Mouse (Mus musculus): Measurements from ENCODE around the gene Fam78a. TPM values are rescaled to one million over a fixed set of nuclear protein-coding genes. Genes with fewer than 3 reads are reported as not detected.

Fam78a gene
- total RNA-seq, 2 experiments from 2014 or later = 22.8 to 23.9 TPM

DNA sequence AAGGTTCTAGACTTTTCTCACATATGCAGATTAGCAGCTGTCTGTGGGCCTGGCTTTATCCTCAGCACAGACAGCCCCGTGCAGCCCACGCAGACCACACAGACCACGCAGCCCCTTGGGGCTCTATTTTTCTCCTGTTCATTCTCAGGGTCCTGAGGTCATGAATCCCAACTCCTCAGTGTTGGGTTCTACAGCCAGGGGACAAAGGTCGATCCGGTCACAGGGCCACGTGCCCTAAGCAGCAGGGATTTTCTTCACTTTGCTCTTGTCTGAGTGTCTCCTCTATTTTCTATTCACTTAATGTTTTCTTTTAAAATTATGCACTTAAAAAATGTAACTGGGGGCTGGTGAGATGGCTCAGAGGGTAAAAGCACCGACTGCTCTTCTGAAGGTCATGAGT lies 9.3 kb downstream of the Fam78a start:
- DNase-seq = no peak
- intact Hi-C loops (cut with DNase I) = no loop called here

DNA sequence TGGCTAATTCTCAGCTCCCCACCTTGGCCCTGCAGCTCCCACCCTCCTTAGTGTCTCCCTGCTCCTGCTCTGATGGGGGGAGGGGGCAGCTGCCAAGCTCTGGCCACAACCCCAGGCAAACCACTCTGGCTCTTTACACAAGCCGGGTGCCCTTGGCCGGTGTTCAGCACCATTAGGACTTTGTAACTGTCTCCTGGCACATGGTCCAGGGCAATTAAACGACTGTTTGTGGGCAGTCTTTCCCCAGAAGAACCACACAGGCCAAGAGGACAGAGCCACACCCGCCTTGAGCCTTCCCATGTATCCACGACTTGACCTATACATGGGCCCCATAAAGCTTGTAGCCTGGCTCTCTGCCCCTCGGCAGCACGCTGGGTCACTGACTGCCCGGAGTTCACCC lies 10.3 kb downstream of the Fam78a start:
- peak in 1 of 2 experiments; percentile 64 for DNase-seq
- intact Hi-C loops (cut with DNase I) = no loop called here

DNA sequence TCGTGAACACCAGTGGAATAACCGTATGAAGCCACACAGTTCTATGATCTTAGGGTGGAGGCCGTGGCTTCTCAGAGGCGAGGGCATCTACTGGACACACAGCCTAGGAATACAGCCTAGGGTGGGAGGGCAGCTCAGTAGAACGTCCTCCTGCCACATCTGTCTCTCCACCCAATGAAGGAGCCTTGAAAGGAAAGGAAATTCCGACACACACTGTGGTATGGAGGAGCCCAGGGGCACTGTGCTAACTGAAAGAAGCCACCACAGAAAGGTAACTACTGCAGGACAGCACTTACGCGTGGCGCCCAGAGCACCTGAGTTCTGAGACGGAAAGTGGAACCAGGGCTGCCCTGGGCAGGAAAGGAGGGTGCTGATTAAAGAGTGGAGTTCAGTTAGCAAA lies 13.9 kb downstream of the Fam78a start:
- no peak for DNase-seq
- intact Hi-C loops (cut with DNase I) = no loop called here

DNA sequence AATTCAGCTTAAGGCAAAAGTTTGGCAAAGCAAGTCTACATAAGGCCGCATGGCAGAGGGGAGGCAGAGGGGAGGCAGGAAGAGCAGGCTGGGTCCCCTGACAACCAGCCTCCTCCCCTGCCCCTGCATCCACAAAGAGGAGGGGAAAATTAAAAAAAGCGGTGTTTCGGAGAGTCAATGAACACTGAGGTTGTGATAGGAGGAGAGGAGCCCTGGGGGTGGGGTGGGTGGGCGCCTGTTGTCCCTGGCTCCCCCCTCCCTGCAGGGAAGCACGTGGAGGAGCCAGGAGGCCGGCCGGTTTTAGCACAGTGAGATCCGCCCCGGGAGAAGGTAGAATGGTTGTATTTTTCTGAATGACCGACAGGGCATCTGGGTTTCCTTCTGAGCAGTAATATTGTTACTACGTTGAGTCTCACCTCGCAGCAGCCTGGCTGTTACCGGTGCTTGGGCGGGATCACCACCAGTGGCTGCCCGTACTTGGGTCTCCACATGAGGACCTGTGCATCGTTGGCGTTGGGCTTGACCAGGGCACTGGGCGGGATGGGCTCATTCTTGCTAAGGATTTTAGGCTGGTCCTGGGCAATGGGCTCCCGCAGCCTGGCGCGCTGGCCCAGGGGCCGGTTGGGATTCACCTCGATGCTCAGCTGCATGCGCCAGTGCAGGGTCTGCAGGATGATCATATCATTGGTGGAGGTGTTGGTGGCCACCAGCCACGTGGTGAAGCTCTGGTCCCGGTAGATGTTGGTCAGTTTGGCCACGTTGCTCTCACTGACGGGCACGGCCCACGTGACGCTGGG lies 15.6 kb downstream of the Fam78a start:
- no peak for DNase-seq
- intact Hi-C loops (cut with DNase I) = no loop called here

DNA sequence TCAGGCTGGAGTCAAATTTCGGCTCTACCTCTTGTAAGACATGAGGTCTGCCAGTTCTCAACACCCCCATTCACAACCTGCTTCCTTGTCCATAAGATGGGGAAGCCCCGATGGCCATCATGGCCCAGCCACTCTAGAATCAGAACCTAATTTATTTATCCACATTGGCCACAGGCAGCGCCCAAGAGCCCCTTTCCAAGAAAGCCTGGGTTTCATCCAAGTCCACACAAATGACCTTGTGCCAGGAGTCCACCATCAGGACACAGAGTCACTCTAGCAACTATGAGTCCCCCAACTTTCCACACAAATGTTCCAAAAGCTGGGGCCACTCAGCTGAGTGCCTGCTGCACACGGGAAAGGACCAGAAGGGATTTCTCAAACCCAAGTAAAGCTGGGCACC lies 18.7 kb downstream of the Fam78a start:
- DNase-seq = peak in 1 of 2 experiments; percentile 54
- intact Hi-C loops (cut with DNase I) = no loop called here

DNA sequence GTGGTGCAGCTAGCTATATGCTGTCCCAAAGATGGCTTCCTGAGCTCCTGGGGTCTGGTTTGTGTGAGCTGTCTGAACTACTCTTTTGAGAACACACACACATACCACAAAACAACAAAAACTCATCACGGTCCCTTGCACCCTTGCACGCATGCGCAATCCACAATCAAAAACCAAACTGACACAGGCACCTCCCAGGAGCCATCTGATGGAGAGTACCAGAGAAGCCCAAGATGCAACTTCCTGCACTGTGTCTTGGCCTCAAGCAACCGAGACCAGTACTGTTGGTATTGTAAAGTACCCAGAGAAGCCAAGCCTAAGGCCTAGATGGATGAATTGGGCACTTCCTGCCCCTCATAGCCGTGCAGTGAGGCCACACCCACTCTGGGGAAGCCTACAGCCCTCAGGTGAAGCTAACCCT lies 19.3 kb downstream of the Fam78a start:
- intact Hi-C loops (cut with DNase I) = no loop called here

DNA sequence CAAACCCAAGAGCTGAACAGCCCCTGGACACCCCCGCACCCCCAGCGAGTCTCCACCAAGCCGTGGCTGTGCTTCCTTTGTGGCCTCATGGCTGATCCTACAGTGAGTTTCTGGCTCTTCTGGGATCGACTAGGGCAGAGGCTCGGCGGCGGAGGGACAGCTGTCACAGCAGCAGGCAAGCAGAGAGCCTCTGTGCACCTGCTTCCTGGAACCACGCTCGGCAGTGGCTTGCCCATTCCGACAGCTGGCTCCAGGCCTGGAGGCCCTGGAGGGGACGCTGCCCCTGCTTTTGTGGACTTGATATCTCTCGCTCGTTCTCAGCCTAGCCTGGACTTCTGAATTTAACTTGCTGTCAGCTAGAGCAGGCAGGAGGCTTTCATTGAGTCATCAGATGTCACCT lies 19.7 kb downstream of the Fam78a start:
- intact Hi-C loops (cut with DNase I) = no loop called here
- DNase-seq = peak in 1 of 2 experiments; percentile 55

More for the DNA sequence above, 19.3 kb downstream of the Fam78a start:
- DNase-seq = no peak

DNA sequence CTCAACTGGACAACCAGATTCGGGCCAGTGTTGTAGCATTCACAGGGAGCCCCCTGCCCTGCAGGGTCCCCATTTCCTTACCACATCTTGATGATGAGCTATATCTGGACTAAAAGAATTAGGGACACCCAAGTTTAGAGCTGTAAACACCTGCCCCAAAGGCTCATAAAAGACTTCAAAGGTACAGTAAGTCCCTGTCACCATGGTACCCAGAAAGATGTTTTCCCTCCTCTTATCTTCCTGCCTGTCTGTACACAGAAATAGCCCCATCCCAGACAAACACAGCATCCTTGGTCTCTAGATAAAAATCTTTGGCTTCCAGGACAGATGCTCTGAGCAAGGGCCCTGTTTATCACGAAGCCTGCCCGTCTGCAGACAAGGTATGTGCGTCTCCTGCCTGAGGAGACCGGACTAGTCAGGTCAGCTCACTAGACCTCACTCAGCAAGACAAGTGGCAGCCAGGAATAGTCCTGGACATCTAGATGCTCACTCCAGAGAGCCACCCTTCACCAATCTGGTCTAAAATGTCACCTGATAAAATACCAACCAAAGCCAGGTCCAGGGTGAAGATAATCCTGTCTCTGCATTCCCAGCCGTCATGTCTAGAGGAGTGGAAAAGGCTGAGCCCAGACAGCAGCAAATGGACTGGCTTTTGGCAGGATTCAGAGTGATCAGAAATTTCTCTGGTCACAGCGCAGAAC lies 21.1 kb downstream of the Fam78a start:
- intact Hi-C loops (cut with DNase I) = no loop called here
- peak in 1 of 2 experiments; percentile 26 for DNase-seq

DNA sequence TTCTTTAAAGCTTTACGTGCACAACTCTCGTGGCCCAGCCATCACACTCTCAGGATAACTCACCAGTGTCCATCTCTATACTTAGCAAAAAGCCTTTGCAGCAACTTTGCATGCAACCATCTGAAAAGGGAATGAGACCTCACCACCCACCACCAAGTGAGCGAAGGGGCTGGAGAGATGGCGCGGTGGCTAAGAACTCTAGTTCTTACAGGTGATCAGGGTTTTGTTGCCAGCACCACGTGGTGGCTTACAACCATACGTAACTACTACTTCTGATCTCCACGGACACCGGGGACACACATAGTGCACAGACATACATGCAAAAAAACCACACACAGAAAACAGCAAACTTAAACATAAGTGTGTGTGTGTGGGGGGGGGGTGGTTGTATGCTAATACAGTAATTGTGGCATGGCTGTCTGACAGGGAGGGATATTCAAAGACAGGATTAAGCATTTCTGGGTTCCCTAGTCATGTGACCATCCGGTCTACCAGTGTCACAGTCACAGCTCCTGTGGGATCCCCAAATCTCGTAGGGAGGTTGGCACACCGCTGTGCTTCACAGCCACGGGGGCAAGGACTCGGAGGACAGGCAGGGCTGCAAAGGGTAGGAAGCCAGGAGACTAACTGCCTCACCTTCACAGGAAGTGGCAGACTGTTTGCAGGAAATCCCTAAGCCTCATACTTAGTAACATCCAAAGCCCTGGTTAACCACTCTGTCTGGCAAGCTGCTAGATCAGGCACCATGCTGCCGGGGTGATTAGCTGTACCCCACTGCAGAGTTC lies 21.8 kb downstream of the Fam78a start:
- intact Hi-C loops (cut with DNase I) = no loop called here
- DNase-seq = no peak

DNA sequence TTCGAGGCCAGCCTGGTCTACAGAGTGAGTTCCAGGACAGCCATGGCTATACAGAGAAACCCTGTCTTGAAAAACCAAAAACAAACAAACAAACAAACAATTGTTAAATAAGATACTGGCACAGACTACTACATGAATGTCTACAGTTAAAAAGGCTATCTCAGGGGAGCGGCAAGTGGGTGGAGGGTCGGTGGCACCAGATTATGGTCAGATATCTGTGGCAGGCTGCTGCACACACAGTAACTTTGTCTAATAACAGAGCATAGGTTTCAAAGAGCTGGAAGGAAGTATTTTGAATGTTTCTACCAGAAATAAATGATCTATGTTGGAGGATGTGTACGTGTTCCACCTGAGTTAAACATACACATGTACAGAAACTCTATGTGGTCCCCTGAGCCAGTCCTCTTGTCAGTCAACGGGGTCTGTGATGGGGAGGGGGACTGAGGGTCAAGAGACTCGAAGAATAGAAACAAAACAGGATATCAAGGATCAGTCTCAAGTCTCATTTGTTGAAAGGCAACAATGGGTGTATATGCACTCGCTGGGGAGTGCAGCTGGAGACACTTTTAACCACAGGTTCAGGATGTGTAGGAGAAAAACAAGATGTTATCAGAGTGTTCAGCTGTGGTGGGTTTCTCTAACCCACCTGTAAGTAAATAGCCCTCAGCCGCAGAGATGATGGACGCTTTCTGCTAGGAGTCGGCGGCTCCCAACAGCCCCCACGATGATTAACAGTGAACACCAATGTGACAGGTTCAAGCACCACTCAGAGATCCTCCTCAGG lies 22.7 kb downstream of the Fam78a start:
- DNase-seq = no peak
- intact Hi-C loops (cut with DNase I) = no loop called here

DNA sequence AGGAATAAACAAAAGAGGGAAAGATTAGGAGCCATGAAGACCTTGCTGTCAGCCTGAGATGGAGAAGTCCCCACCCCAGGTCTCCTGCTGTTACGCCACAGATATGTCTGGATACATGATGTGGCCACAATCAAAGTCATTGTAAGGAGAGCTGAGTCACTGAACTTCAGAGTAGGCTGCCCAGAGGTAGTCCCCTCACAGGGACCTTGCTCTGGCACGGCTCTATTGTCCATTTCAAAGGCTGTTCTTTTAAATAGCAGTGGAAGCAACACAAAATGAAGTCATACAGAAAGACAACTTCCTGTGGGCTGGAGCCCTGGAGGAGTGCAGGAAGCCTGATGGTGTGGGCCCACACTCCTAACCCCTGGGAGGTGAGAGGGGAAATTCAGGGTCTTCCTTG lies 23.5 kb downstream of the Fam78a start:
- DNase-seq = no peak
- intact Hi-C loops (cut with DNase I) = no loop called here

DNA sequence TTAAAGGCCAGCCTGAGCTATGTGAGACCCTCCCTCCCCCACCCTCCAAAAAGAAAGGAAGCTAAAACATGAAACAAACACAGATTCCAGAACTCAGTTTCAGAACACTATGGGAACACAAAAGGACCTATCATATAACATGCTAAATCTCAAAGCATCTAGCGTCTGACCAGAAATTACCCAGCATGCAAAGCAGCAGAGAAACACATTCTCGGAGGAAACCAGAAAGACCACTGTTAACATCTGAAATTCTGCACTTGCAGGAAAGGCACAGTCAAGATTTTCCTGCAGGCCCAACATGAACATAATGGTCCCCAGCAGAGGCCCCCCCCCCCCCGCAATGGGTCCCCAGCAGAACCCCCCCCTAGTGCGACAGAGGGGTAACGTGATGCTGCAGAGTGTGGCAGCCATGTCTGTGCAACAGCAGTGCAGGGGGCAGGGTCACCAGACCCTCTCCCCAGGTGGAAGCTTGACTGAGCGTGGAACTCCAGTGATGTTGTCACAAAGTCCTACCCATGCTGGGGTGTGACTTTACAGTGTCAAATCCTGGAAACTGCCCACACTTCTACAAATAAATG lies 24.3 kb downstream of the Fam78a start:
- intact Hi-C loops (cut with DNase I) = no loop called here
- no peak for DNase-seq

DNA sequence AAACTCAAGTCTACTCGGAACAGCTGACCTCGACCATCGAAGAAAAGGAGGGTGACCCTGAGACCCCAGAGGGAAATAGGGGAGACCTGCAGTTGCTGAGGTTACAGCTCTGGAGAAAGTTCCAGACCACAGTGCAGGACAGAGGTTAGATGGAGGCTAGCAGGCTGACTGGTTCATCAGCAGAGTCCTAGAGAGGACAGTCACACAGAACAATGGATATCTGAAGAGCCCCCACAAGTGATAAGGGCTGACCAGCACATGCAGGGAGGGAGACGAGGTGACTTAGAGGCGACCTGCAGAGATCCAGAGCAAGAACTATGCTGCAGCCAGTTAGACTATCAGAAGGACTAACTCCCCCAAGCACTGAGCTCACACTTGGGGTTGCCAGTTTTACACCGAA lies 25.0 kb downstream of the Fam78a start:
- intact Hi-C loops (cut with DNase I) = no loop called here

DNA sequence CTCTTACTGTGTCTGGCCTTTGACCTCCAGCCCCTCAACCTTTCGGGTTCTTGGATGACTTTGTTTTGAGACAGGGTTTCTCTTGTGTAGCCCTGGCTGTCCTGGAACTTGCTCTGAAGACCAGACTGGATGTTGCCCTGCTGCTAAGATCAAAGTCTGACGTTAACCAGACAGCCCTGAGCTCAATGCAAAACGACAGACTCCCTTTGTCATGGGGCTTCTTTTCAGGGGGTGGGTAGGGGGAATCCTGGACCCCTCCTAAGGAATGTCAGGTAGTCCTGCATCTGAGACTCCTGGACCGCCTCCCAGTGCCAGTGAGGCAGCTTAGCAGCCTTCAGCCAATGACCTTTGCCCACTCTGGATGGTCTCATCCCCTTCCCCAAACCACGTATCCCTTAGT lies 25.9 kb downstream of the Fam78a start:
- intact Hi-C loops (cut with DNase I) = no loop called here

More for the DNA sequence above, 25.0 kb downstream of the Fam78a start:
- DNase-seq = no peak

DNA sequence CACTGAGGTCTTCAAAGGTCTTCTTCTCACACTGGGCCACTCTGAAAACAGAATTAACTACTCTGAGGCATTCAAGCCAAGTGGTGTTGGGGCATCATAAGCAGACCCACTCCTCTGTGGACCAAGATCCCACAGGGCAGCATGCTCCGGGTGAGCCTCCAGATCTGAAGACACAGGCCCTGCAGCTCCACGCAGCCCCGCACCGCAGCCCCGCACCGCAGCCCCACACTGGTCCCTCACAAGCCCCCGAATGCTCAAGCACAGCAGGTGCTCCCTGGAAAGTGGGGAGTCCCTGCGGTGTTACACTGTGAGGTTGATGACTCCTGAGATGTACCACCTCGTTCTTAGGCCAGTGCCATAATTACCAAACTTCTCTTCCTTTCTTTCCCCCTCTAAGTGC lies 26.4 kb downstream of the Fam78a start:
- intact Hi-C loops (cut with DNase I) = no loop called here

More for the DNA sequence above, 25.9 kb downstream of the Fam78a start:
- no peak for DNase-seq

DNA sequence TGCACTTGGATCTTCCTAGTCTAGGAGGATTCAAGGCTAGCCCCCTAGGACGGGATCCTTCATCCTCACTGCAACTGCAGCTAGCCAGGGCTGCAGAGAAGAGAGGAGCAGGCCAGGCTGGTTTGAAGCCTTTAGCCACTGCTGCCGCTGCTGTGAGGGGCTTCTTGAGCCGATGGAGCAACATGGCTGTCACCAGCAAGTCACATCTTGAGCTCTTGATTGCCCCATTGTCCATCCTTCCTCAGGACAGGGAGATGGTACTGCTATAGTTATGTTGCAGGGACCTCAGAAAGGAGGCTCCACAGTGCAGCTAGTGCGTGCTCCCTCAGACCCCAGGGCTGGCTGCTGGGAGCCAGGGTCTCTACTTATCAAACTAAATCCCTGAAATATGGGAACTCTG lies 26.9 kb downstream of the Fam78a start:
- intact Hi-C loops (cut with DNase I) = no loop called here

More for the DNA sequence above, 26.4 kb downstream of the Fam78a start:
- DNase-seq = no peak

DNA sequence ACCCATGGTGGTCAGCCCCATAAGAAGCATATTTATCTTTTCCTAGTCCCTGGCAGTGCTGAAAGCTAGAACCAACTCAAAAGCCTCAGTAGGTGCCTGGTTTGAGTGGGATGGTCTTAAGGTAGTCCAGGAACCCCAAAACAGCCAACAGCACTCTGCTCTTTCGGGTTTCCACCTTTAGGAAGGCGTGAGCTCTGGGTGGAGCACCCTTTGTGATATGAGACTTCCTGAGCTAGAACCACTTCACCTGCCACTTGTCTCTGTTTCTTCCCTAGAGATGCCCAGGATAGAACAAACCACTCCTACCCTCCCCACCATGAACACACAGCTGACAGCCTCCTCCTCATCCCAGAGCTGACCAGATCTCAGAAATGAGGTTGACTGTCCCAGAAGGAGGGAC lies 27.3 kb downstream of the Fam78a start:
- DNase-seq = no peak
- intact Hi-C loops (cut with DNase I) = no loop called here

More for the DNA sequence above, 26.9 kb downstream of the Fam78a start:
- DNase-seq = no peak

DNA sequence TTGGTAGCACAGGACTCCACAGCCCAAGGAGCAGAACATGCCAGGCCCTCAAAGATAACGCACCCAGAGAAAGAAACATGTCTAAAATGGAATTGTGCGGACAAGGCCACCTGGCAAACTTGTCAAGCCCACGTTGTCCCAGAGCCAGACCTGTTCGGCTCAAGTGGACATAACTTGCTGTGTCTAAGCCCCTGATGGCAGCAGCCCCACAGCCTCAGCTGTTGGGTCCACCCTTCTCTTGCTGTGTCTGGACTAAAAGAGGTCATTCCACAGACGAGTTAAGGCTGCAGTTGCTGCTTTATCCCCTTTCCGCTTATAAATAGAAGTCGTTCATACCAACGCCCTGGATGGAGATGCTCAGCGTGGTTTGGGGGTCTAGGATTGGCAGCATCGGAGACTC lies 28.1 kb downstream of the Fam78a start:
- DNase-seq = peak in 1 of 2 experiments; percentile 25
- intact Hi-C loops (cut with DNase I) = no loop called here

DNA sequence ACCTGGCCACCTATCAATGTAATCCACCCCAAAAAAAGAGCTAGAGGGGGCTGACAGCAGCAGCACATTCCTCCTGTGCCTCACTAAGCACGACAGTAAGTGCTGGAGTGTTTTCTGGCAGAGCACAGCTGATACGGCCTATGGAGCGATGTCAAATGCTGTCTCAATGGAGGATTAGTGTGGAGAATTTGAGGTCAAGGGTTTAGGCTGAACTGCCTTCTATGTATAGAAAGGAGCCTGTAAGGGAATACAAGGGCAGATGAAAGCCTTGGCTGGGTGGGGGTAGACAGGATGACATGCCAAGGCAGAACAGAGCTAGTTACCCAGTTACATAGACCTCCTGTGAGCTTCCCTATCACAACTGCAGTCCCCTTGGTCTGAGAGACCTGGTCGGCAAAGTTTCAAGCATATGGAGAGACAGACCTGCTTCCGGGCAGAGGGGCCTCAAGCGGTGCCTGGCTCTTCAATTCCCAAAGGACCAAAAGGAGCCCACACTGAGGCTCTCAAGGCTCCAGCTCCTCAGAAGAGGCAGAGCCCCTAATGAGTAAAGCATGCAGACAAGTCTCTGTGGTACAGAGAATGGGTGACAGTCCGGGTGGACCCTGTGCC lies 29.2 kb downstream of the Fam78a start:
- intact Hi-C loops (cut with DNase I) = no loop called here
- DNase-seq = no peak

DNA sequence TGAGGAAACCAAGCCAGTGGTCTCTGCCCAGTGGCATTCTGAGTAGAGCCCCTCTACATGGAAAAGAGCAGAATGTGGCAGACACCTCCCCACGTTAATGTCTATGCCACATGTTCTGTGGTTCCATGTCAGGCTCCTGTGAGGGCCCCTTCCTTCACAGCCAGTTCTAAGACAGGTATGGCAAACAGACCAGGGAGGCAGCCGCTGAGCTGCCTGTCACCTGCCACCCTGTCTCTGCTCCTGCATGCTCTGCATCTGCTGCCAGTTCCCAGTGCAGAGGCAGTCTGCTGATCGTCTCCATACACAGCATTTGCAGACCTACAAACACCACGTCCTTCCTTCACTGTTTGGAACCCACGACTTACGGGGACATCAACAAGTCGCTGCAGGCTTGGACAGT lies 32.2 kb downstream of the Fam78a start:
- no peak for DNase-seq
- intact Hi-C loops (cut with DNase I) = no loop called here

All from heart, postnatal 14 days (tissue).